Mouse (Mus musculus) heart, embryonic 12.5 days (tissue): ENCODE measurements at regions not wholly inside any gene's neighbourhood (a gene's known extent, or its start where the extent isn't known, plus 50 kb on each side); places are given as distances from the start of the nearest gene placed in this dataset.

Experiments
- ATAC-seq: fragments of 200-750 bp; cut with Nextera tagmentation; 2 replicates; pipeline ENCODE4 v1.8.0; 2017; ENCODE audit warnings: moderate TSS enrichment, moderate library complexity; ENCODE audit not compliant: insufficient number of reproducible peaks, low FRiP score
- H3K27ac ChIP-seq: fragments of 300-500 bp; sonication (generic); 2 replicates; pipeline ENCODE4 v1.5.1; 2016; ENCODE audit warnings: mild to moderate bottlenecking, moderate library complexity; ENCODE audit not compliant: poor library complexity, severe bottlenecking
- H3K27me3 ChIP-seq: fragments of 300-500 bp; sonication (generic); replicated peaks from 2 replicates; pipeline ENCODE4 v1.6.1; 2016; ENCODE audit warnings: mild to moderate bottlenecking, moderate library complexity
- H3K36me3 ChIP-seq: fragments of 300-500 bp; sonication (generic); 2 replicates; pipeline ENCODE4 v1.6.1; 2016; ENCODE audit warnings: mild to moderate bottlenecking, moderate library complexity
- H3K4me1 ChIP-seq: fragments of 300-500 bp; sonication (generic); replicated peaks from 2 replicates; pipeline ENCODE4 v1.6.1; 2016; ENCODE audit warnings: mild to moderate bottlenecking
- H3K4me2 ChIP-seq: fragments of 300-500 bp; sonication (generic); 2 replicates; pipeline ENCODE4 v1.6.1; 2016; ENCODE audit warnings: mild to moderate bottlenecking, moderate library complexity
- H3K4me3 ChIP-seq: fragments of 300-500 bp; sonication (generic); 2 replicates; pipeline ENCODE4 v1.5.1; 2016; ENCODE audit warnings: mild to moderate bottlenecking
- H3K9ac ChIP-seq: fragments of 300-500 bp; sonication (generic); 2 replicates; pipeline ENCODE4 v1.6.1; 2016; ENCODE audit warnings: mild to moderate bottlenecking, moderate library complexity
- H3K9me3 ChIP-seq: fragments of 300-500 bp; sonication (generic); replicated peaks from 2 replicates; pipeline ENCODE4 v1.6.1; 2016; ENCODE audit warnings: mild to moderate bottlenecking, moderate library complexity

DNA sequence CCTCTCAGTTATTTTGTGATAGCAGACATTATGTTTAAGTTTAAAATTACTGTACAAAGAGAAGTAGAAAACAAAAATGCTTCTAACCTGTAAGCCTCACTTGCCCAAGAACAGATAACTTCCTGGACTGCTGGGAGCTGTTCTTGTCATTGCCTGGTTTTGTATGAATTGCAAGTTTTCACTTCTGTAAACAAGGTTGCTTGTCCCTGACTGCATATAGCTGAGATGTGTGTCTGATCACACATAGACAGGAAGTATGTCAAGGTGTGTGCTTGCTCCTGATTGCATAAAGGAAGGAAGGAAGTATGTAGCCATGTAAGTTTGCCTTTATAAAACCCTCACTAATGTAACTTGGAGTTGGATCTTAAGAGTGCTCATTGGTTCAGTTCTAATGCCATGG lies 118.5 kb upstream of the Xrcc4 start:
- Histone ChIP-seq H3K27ac (no peak overlapping the region), H3K36me3 (no peaks in the 10 kb centered on the region), H3K9ac (no peak overlapping the region), H3K4me2 (no peak overlapping the region), H3K4me3 (no peak overlapping the region), H3K4me1 (no peaks in the 10 kb centered on the region), H3K9me3 (no peaks in the 10 kb centered on the region), H3K27me3 (no peaks in the 10 kb centered on the region)
- no peak for ATAC-seq
